Mouse (Mus musculus): ENCODE results near the gene Akt1s1. TPM values are rescaled to one million over a fixed set of nuclear protein-coding genes. Genes with fewer than 3 reads are reported as not detected.
"Not testable (repeated sequence)": the region's sequence is repeated elsewhere in the genome, so short reads cannot be mapped to it uniquely, and the experiment has no call there.

Gene Akt1s1
- total RNA-seq, 1 experiment from 2014 or later: 90.6 TPM

GRCm38 (mm10) chr7:44869697-44870528 lies 21.1 kb downstream of the Akt1s1 start, which contains the start of gene Ptov1:
Gene Ptov1 (minus strand): TSS chr7:44869788.
- DNase-seq: peak; percentile 96

GRCm38 (mm10) chr7:44870614-44871013 lies 21.8 kb downstream of the Akt1s1 start:
- no peak for DNase-seq

DNA sequence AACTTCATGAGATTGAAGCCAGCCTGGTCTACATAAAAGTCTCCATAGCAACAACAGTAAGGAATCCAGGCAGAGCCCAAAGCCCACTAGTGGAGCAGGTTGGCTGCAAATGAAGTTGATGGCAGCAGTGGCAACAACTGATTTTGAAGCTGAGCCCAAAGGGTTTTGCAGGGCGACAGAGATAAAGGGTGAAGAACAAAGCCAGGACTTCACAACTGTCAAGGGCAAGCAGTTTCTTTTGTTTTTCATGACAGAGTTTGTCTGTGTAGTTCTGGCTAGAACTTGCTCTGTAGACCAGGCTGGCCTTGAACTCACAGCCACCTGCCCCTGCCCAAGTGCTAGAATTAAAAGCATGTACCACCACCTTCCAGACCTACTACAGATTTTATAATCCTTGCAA lies 22.4 kb downstream of the Akt1s1 start:
- no peak for DNase-seq

DNA sequence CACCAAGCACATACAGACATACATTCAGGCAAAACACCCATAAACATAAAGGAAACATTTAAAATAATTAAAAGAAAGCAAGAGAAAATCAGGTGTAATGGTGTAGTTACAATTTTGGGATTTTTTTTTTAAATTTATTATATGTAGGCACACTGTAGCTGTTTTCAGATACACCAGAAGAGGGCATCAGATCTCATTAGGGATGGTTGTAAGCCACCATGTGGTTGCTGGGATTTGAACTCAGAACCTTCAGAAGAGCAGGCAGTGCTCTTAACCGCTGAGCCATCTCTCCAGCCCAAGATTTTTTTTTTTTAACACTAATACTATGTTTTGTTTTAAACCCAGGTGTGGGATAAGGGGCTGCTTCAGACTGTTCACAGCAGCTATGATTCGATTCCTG lies 23.0 kb downstream of the Akt1s1 start:
- DNase-seq: not testable (repeated sequence)

DNA sequence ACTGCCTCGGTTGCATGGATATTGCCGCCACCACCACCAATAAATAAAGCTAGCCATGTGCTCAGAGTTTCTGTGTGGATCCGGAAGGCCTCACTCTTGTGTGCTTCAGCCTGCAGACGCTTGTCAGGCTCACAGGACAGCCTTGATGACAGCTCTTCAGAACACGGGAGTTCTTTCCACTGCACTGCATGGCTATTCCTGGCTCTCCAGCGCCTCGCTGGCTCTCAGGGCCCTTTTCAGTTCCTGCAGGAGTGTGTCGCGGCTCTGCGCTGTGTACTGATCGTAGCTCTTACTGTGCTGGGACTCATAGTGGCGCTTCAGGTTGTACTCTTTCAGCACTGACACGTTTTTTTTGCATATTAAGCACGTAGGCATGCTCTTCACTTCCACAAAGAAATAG lies 29.0 kb downstream of the Akt1s1 start:
- no peak for DNase-seq

DNA sequence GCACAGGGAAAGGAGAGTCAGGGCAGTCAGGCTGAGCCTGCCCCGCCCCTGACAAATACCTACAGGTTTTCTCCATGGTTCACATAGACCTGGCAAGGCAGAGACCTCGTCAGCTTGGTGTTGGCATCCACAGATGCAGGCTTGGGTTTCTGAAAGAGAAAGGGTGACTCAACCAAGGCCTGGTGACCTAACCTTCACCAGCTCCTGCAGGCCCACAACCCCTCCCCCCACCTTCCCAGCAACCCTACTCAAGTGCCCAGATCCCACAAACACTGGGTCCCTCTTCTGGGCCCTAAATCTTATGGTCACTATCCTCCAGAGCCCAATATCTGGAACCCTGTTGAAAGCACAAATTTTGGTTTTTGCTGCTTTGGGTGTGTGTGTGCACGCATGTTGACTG lies 34.2 kb downstream of the Akt1s1 start:
- DNase-seq: peak; percentile 73

DNA sequence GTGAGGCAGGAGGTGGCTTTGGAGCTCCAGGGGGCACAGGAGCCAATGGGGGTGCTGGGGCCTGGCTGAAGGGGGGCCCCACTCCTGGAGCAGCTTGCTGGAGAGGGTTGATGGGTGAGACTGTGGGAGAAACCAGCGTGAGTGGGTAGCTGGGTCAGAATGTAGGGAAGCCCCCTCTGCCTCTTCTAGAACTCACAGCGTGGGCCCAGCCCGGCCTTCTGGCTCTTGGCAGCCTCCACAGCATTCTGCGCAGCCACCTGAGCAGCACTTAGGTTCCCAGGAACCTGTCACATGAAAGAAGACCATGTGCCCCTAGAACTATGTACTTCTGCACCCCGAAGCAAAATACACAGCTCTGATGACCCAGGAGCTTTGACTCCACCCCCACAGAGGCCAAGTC lies 35.8 kb downstream of the Akt1s1 start:
- no peak for DNase-seq

DNA sequence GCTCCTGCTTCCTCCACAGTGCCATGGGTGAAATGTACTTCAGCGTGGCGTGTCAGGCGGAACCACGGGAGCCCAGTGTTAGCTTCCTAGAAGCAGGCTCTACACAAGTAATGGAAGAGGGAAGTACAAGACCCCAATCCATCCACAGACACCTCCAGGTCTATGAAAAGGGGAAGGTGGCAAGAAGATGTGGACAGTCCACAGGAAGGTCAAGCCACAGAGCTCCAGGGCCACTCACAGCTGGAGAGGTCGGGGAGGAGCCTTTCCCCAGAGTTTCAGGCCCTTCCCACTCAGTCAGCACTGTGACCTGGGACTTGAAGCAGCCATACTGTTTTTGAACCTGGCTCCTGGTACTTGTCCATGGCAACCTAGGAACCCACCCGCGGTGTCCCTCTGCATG lies 38.2 kb downstream of the Akt1s1 start:
- no peak for DNase-seq

DNA sequence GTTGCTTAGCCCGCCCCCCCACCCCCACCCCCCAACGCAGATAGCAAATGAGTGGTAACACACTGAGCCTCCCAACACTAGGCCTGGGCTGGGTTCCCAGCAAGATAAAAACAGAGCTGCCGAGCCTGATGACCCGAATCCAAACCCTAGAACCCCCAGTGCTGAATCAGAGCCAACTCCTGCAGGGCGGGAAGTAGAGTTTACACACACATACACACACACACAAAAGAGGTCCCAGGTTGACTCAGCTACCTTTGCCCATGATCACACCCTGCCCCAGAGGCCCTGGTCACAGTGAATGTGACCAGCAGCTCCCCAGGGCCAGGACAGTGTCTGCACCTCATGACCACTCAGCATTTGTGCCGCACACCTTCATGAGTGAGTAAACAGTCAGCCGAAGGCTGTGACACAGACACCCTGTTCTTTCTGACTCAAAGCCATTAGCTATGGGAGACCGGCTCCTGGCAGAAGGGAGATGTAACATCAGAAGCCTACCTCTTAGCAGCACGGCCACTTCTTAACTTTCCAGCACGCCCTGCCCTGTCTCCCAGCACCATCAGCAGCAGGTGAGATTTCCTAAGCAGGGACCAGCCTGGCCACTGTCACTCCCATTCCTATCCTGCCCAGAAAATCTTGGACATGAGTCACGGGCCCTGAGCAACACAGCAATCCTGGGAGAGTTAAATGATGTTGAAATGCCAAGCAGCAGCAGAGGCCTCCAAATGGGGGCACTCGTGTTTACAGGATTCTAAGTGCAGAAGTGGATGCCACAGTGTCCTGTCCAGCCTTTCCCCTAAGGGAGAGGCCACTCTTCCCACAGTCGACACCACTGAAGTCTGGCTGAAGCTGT lies 39.7 kb downstream of the Akt1s1 start:
- DNase-seq: peak; percentile 68

DNA sequence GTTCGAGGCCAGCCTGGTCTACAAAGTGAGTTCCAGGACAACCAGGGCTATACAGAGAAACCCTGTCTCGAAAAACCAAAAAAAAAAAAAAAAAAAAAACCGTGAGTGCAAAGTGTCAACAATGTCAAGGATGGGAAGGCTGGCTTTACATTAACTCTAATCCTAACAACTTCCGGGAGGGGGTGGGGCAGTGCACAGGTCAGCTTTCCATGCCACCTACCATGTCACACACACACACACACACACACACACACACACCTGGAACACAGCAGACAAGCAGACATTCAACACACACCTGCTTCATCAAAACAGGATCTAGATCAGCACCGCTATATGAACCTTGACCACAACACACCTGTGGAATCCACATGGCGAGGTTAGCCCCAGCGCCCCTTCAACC lies 41.4 kb downstream of the Akt1s1 start:
- DNase-seq: no peak

- DNase-seq: no peak
These were observed 41.9 kb downstream of the Akt1s1 start for GRCm38 (mm10) chr7:44890737-44891136.

DNA sequence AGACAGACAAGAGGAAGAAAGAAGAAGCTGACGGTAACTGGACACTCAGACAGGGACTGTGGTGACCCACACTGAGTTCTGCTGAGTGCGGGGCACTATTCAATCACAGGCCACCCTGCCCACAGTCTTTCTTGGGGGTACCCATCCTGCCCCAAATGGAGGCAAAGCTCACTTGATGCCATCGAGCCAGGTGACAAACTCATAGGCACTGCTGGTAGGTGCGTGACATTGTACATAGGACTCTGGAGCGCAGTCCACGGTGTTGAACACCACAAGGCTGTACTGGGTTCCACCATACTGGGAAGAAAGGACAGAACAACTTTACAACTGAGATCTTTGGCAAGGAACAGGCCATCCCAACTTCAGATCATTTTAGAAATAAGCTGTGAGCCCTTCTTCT lies 42.8 kb downstream of the Akt1s1 start:
- DNase-seq: no peak

DNA sequence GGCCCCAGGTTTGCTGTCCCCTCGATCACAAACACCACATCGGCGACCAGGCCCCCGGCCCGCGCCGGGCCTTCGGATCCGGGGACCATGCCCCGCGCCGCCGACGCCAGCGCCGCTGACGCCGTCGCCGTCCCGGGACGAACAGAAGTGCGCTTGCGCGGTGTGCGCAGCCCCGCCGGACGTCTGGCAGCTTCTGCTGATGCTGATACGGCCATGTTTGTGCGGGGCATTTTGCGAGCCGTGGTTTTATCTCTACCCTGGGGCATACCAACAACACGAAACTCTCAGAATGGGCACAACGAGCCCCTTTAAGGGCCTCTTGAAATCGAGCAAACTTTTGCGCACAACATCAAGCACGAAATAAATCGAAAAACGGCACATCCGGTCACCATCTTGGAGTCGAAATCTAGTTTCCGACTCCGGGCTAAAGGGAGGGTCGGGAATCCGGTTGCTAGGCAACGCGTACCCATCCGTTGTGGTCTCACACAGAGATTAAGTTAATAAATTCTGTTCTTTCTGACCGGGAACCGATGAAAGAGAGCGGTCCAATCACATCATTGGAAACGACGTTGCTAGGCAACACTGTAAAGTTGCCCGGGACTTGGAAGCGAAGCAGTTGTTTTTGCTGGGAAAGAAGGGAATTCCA lies 43.6 kb downstream of the Akt1s1 start, which contains the start of gene Med25:
Gene Med25, minus strand, starts transcription at position 437 of the 646 bp plus-strand sequence.
- peak; percentile 92 for DNase-seq

DNA sequence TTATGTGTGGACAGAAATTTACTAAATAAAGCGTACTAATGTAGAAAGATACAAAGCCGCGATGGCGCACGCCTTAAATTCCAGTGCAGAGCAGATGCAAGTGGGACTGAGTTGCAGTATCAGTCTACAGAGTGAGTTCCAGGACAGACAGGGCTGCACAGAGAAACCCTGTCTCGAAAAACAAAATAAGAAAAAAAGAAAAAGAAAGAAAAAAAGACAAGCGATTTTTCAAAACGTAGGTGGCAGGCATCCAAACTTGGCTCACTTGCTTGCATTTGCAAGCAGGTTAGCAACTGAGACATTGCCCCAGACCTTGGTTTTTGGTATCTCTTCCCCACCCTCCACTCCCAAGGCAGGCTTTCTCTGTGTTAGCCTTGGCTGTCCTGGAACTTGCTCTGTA lies 44.4 kb downstream of the Akt1s1 start:
- DNase-seq: peak; percentile 50

- DNase-seq: no peak
These were observed 45.4 kb downstream of the Akt1s1 start for GRCm38 (mm10) chr7:44894175-44894574.

DNA sequence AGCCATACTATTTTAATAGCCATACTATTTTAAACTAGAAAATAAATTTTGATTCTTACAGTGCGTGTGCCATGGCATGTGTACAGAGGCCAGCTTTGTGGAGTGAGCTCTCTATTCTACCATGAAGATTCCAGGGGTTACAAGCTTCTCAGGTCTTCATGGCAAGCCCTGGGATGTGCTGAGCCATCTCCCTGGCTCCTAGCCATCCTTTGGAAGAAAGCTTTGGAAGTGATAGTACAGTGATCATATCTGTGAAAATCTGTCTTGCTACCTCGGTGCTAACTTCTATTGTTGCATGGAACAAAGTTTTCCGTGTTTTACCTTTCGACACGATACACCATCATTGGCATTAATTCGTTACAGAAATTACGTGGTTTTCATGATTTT lies 46.4 kb downstream of the Akt1s1 start:
- no peak for DNase-seq

- DNase-seq: peak; percentile 94
These were observed 47.0 kb downstream of the Akt1s1 start, which contains the start of gene Fuz for GRCm38 (mm10) chr7:44895593-44896434. Gene Fuz (plus strand): TSS chr7:44896079.

GRCm38 (mm10) chr7:44896499-44896898 lies 47.7 kb downstream of the Akt1s1 start:
- DNase-seq: peak; percentile 41

- DNase-seq: peak; percentile 70
These were observed 49.8 kb downstream of the Akt1s1 start for GRCm38 (mm10) chr7:44898607-44899006.

GRCm38 (mm10) chr7:44900632-44901031 lies 51.8 kb downstream of the Akt1s1 start:
- DNase-seq: no peak

GRCm38 (mm10) chr7:44901230-44901722 lies 52.5 kb downstream of the Akt1s1 start:
- peak; percentile 71 for DNase-seq

All from adrenal gland, postnatal 14 days (tissue).